12 mouse cellular contexts compared by ENCODE assay signal in genomic region chr11:47018139-47018538, GRCm38 (mm10).
DNase-seq lines count a peak whose midpoint lies in the region; ATAC-seq and TF ChIP-seq lines count a peak whose summit lies in the region.
"Had no signal": no experiment of that assay in that cellular context is flagged by ENCODE, and none has a peak within 500 bp of the region (broad histone marks: within the 10 kb centered on the region; RNA-seq: fewer than 3 reads in every experiment).

No protein-coding gene starts in this region.

- H3K4me1 ChIP-seq in heart, postnatal 0 days (ENCODE audit: control insufficient read depth, insufficient read depth), result peaks cover 27% of the 10 kb centered on the region
- H3K4me1 ChIP-seq in heart, adult 2 months (ENCODE audit: control insufficient read depth, insufficient read depth, low read length), result peaks cover 1% of the 10 kb centered on the region; the same call in 1 of the 2 replicates
- 0 out of 2 replicates have a peak, but pooled peaks cover 6% of the 10 kb centered on the region for H3K4me1 ChIP-seq in hindbrain, embryonic 13.5 days (replicated peaks)
- H3K4me1 ChIP-seq: embryonic facial prominence, embryonic 13.5 days had no signal

- H3K27me3 ChIP-seq in heart, postnatal 0 days (ENCODE audit: control insufficient read depth, insufficient read depth, low read length), result no peaks in the 10 kb centered on the region
- no peaks in the 10 kb centered on the region for H3K27me3 ChIP-seq in heart, adult 2 months (ENCODE audit: control insufficient read depth, insufficient read depth, low read length)
- no peaks in the 10 kb centered on the region for H3K27me3 ChIP-seq in hindbrain, embryonic 13.5 days
- H3K27me3 ChIP-seq: CH12.LX; embryonic facial prominence, embryonic 13.5 days had no signal

- no peaks in the 10 kb centered on the region for H3K9me3 ChIP-seq in heart, postnatal 0 days (replicated peaks; ENCODE audit: control insufficient read depth, low read length)
- H3K9me3 ChIP-seq in hindbrain, embryonic 13.5 days, result no peaks in the 10 kb centered on the region
- H3K9me3 ChIP-seq: embryonic facial prominence, embryonic 13.5 days had no signal

- no peak; the same call in 1 of the 2 replicates for ATAC-seq in heart, postnatal 0 days (ENCODE audit: insufficient read depth, low read depth)
- peak; percentile 65; the same call in 1 of the 2 replicates for ATAC-seq in hindbrain, embryonic 13.5 days (ENCODE audit: low FRiP score)

- intact Hi-C loops in heart, adult 2 months (cut with DNase I), result no loop called here

- no peaks in the 10 kb centered on the region for H3K79me2 ChIP-seq in heart, adult 2 months (replicated peaks; ENCODE audit: control insufficient read depth, insufficient read depth, low read length)

- TF ChIP-seq POLR2A in heart, adult 2 months (IDR thresholded peaks at IDR 0.05; ENCODE audit: insufficient read depth, low read depth, low read length), result no peak

- 19% methylated on average over 2 of the region's 2 CpGs for whole genome bisulfite sequencing in heart, postnatal 0 days
- 26% methylated on average over 2 of the region's 2 CpGs for WGBS in heart, adult 2 months
- WGBS in hindbrain, embryonic 13.5 days, result 17% methylated on average over 2 of the region's 2 CpGs

- H3K4me2 ChIP-seq in heart, postnatal 0 days (ENCODE audit: low read depth, low read length), result no peak overlapping the region
- no peak overlapping the region for H3K4me2 ChIP-seq in hindbrain, embryonic 13.5 days
- H3K4me2 ChIP-seq: embryonic facial prominence, embryonic 13.5 days had no signal

- no peak overlapping the region for H3K27ac ChIP-seq in heart, postnatal 0 days (ENCODE audit: low read depth)
- H3K27ac ChIP-seq in heart, adult 2 months, result no peak overlapping the region
- H3K27ac ChIP-seq in hindbrain, embryonic 13.5 days, result no peak overlapping the region
- H3K27ac ChIP-seq: embryonic facial prominence, embryonic 13.5 days had no signal

- H3K4me3 ChIP-seq in heart, postnatal 0 days (ENCODE audit: low read depth, low read length), result no peak overlapping the region
- no peak overlapping the region for H3K4me3 ChIP-seq in heart, adult 2 months
- H3K4me3 ChIP-seq in hindbrain, embryonic 13.5 days, result no peak overlapping the region
- H3K4me3 ChIP-seq: embryonic facial prominence, embryonic 13.5 days had no signal

- no peak for TF ChIP-seq CTCF in heart, postnatal 0 days (IDR thresholded peaks at IDR 0.05; ENCODE audit: low read depth)
- TF ChIP-seq CTCF in heart, adult 2 months (IDR thresholded peaks at IDR 0.05), result no peak

- H3K36me3 ChIP-seq in heart, postnatal 0 days (replicated peaks; ENCODE audit: control insufficient read depth, insufficient read depth, low read length), result no peaks in the 10 kb centered on the region
- no peaks in the 10 kb centered on the region; the same call in 1 of the 2 replicates for H3K36me3 ChIP-seq in heart, adult 2 months (ENCODE audit: control insufficient read depth, insufficient read depth, low read length)
- no peaks in the 10 kb centered on the region for H3K36me3 ChIP-seq in hindbrain, embryonic 13.5 days
- H3K36me3 ChIP-seq: embryonic facial prominence, embryonic 13.5 days had no signal

- TF ChIP-seq EP300 in heart, postnatal 0 days (IDR thresholded peaks at IDR 0.05; ENCODE audit: low read depth), result no peak
- no peak for TF ChIP-seq EP300 in heart, adult 2 months (IDR thresholded peaks at IDR 0.05; ENCODE audit: insufficient read depth, low read depth, low read length)

- peak; percentile 13 for DNase-seq in heart, postnatal 0 days (ENCODE audit: low spot score)
- DNase-seq in heart, adult 2 months, result no peak
- peak; percentile 6 for DNase-seq in lung, postnatal 14 days
- no peak for DNase-seq in lung, postnatal 4 days
- peak; percentile 14 to 25 for DNase-seq in kidney, postnatal 36 days
- no peak for DNase-seq in urinary bladder, postnatal 36 days (ENCODE audit: low spot score in 2 of 2)
- DNase-seq in ovary, postnatal 10 days (ENCODE audit: low spot score), result no peak
- DNase-seq: adrenal gland, postnatal 36 days; heart, adult 11 months had no signal

- H3K9ac ChIP-seq in heart, postnatal 0 days (replicated peaks; ENCODE audit: low read depth, low read length), result no peak overlapping the region
- H3K9ac ChIP-seq in heart, adult 2 months (ENCODE audit: low read depth, low read length), result no peak overlapping the region
- no peak overlapping the region for H3K9ac ChIP-seq in hindbrain, embryonic 13.5 days
- H3K9ac ChIP-seq: embryonic facial prominence, embryonic 13.5 days had no signal

Comparison
In these comparisons a context has a peak if more than half of its experiments do, and no peak if none do; other contexts are left out.
1. DNase-seq: peak in heart, postnatal 0 days (single experiment), lung, postnatal 14 days (single experiment) and kidney, postnatal 36 days (2 of 2); none in heart, adult 2 months (0 of 2), lung, postnatal 4 days (0 of 2), urinary bladder, postnatal 36 days (0 of 2) and ovary, postnatal 10 days (single experiment).